Mouse (Mus musculus): ENCODE data around the gene Gm10100. TPM values are rescaled to one million over a fixed set of nuclear protein-coding genes. Genes with fewer than 3 reads are reported as not detected.
"Not testable (repeated sequence)": the region's sequence is repeated elsewhere in the genome, so short reads cannot be mapped to it uniquely, and the experiment has no call there.

Gm10100 gene
- total RNA-seq, 2 experiments from 2014 or later, result not detected

- DNase-seq (ENCODE audit: low spot score in 2 of 2), result not testable (repeated sequence)
These were observed 25.0 kb downstream of the Gm10100 start, which contains the start of gene Gm9736 for GRCm38 (mm10) chr10:77751254-77751653. Gm9736 (minus strand) TSS chr10:77751354.

- not testable (repeated sequence) for DNase-seq (ENCODE audit: low spot score in 2 of 2)
These were observed 26.0 kb downstream of the Gm10100 start for GRCm38 (mm10) chr10:77752312-77752711.

GRCm38 (mm10) chr10:77753448-77753847, 27.2 kb downstream of the Gm10100 start:
- DNase-seq (ENCODE audit: low spot score in 2 of 2), result no peak

- DNase-seq (ENCODE audit: low spot score in 2 of 2), result not testable (repeated sequence)
These were observed 33.3 kb downstream of the Gm10100 start, which contains the start of gene Gm3233 for GRCm38 (mm10) chr10:77759582-77759981. Gm3233 (minus strand) TSS chr10:77759682.

- DNase-seq (ENCODE audit: low spot score in 2 of 2), result no peak
These were observed 43.4 kb downstream of the Gm10100 start for GRCm38 (mm10) chr10:77769727-77770126.

- not testable (repeated sequence) for DNase-seq (ENCODE audit: low spot score in 2 of 2)
These were observed 44.9 kb downstream of the Gm10100 start, which contains the start of gene Gm3238 for GRCm38 (mm10) chr10:77771225-77771624. Gm3238 (minus strand) TSS chr10:77771325.

- not testable (repeated sequence) for DNase-seq (ENCODE audit: low spot score in 2 of 2)
These were observed 45.9 kb downstream of the Gm10100 start for GRCm38 (mm10) chr10:77772142-77772541.

Other genes with a start within 250 kb of the Gm10100 start
- gene Fam207a, start 210.7 kb upstream of the Gm10100 start, total RNA-seq (2021), result 10 to 100 TPM; 34.7 to 35.8 TPM
- gene Itgb2, start 196.2 kb upstream of the Gm10100 start, total RNA-seq (2021), result 1 to 10 TPM; 3.6 to 3.8 TPM
- 10 to 100 TPM; 67.0 to 72.0 TPM for gene Pttg1ip, start 144.8 kb upstream of the Gm10100 start, total RNA-seq (2021)
- 100 to 1,000 TPM; 165 to 172 TPM for gene Sumo3, start 120.4 kb upstream of the Gm10100 start, total RNA-seq (2021)
- gene Gm49325, start 120.3 kb upstream of the Gm10100 start, total RNA-seq (2021), result 10 to 100 TPM; 12.9 to 13.0 TPM
- gene Ube2g2, start 104.2 kb upstream of the Gm10100 start, total RNA-seq (2021), result 10 to 100 TPM; 46.1 to 53.8 TPM
- under 1 TPM; 0.14 to 0.19 TPM for gene Tspear, start 39.9 kb upstream of the Gm10100 start, total RNA-seq (2021)
- not detected for gene Gm19402, start 35.7 kb upstream of the Gm10100 start, total RNA-seq (2021)
- not detected for gene Gm9508, start 29.3 kb upstream of the Gm10100 start, total RNA-seq (2021)
- not detected for gene Gm10272, start 19.9 kb upstream of the Gm10100 start, total RNA-seq (2021)
- not detected for gene Gm10024, start 15.0 kb upstream of the Gm10100 start, total RNA-seq (2021)
- not detected for gene Gm10142, start 10.7 kb upstream of the Gm10100 start, total RNA-seq (2021)
- not detected for gene Krtap12-1, start 5.9 kb upstream of the Gm10100 start, total RNA-seq (2021)
- not detected for gene Gm18596, start 16.2 kb downstream of the Gm10100 start, total RNA-seq (2021)
- gene Gm9736, start 24.9 kb downstream of the Gm10100 start, total RNA-seq (2021), result not detected
- not detected for gene Gm3233, start 33.2 kb downstream of the Gm10100 start, total RNA-seq (2021)
- not detected for gene Gm3238, start 44.8 kb downstream of the Gm10100 start, total RNA-seq (2021)
- gene Gm7138, start 50.5 kb downstream of the Gm10100 start, total RNA-seq (2021), result not detected
- not detected for gene Gm3250, start 56.1 kb downstream of the Gm10100 start, total RNA-seq (2021)
- gene Gm7137, start 61.7 kb downstream of the Gm10100 start, total RNA-seq (2021), result not detected
- not detected for gene Gm9639, start 68.6 kb downstream of the Gm10100 start, total RNA-seq (2021)
- not detected for gene Gm19668, start 72.6 kb downstream of the Gm10100 start, total RNA-seq (2021)
- not detected for gene Gm9507, start 85.4 kb downstream of the Gm10100 start, total RNA-seq (2021)
- not detected for gene Gm2696, start 88.2 kb downstream of the Gm10100 start, total RNA-seq (2021)
- not detected for gene Krtap10-4, start 100.6 kb downstream of the Gm10100 start, total RNA-seq (2021)
- gene Krtap10-10, start 109.5 kb downstream of the Gm10100 start, total RNA-seq (2021), result not detected
- gene Gm36176, start 120.3 kb downstream of the Gm10100 start, total RNA-seq (2021), result not detected
- gene Gm10318, start 126.4 kb downstream of the Gm10100 start, total RNA-seq (2021), result not detected
- gene Gm3285, start 135.5 kb downstream of the Gm10100 start, total RNA-seq (2021), result not detected
- gene Lrrc3, start 176.1 kb downstream of the Gm10100 start, total RNA-seq (2021), result 10 to 100 TPM in 1 of 2 experiments, 1 to 10 TPM in 1; 9.8 to 10.1 TPM
- 10 to 100 TPM; 47.5 to 51.9 TPM for gene Trpm2, start 244.1 kb downstream of the Gm10100 start, total RNA-seq (2021)